Mouse (Mus musculus): ENCODE results near the gene Syngr3. TPM values are rescaled to one million over a fixed set of nuclear protein-coding genes. Genes with fewer than 3 reads are reported as not detected.
A peak's percentile ranks its signal among the peaks of the same experiment; 100 is the strongest.

Gene Syngr3
- 3.0 and 3.2 TPM in 2 replicates for polyA plus RNA-seq (2015; fragmentation: Nextera tagmentation; extraction: Ambion mirVana)

DNA sequence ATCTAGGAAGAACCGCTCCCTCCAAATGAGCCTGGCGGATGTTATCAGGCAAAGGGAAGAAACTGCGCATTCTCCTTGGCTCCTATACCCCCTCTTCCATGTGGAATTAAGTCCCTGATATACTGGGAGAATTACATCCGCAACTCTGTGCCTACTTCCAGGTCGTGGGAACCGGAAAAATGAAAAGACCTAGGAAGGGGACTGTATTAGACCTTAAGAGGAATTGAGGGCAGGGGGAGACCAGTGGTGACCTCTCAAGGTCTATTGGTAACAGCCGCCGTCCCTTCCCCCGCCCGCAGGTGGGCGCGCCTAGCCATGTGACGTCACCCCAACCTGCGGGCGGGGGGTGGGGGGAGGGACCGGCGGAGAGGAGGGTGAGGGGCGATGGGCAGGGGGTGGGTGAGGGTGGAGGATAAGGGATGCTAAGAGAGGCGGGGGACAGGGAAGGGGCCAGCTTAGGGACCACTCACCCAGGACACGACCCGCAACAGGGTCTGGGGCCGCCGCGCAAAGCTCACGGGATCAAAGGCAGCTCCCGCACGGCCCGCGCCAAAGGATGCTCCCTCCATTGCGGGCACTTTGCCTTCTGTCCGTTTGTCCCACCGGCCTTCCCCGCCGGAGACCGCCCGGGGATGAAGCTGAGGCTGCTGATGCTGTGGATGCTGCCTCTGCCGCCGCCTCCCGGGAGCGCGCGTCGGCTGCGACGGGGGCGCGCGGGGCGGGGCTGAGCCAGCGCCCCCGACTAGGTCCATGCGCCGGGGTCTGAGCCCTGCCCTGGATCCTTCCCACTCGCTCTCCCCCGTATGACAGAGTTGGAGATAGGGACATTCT is at the start of gene Syngr3:
Syngr3 (minus strand) TSS at position 705 of the 831 bp plus-strand sequence.
- H3K4me2 ChIP-seq, result peak within 1 kb of the TSS; percentile 96
- peaks cover 15% of the 10 kb centered on the region for H3K4me1 ChIP-seq
- peaks cover 18% of the 10 kb centered on the region for H3K36me3 ChIP-seq
- peaks cover 51% of the 10 kb centered on the region for H3K27me3 ChIP-seq
- H3K27ac ChIP-seq, result no peak within 1 kb of the TSS
- no peaks in the 10 kb centered on the region for H3K9me3 ChIP-seq
- no peak for ATAC-seq (ENCODE audit: insufficient number of reproducible peaks, low FRiP score, low TSS enrichment, low read depth)
- peak within 1 kb of the TSS; percentile 59 for H3K9ac ChIP-seq
- peak within 1 kb of the TSS; percentile 57 for H3K4me3 ChIP-seq
- under 1% methylated on average over 53 of the region's 55 CpGs for WGBS

DNA sequence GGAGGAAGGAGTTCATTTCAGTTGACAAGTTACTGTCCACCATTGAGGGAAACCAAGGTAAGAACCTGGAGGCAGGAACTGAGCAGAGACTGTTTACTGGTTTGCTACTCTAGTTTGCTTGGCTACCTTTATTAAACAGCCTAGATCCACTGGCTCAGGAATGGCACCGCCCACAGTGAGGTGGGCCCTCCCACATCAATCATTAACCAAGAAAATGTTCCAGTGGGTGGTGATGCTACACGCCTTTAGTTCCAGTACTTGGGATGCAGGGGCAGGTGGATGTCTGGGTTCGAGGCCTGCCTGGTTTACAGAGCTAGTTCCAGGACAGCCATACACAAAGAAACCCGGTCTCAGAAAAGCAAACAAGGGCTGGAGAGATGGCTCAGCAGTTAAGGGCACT is 48.5 kb upstream of the Syngr3 start:
- Histone ChIP-seq H3K4me2 (no peak overlapping the region), H3K27me3 (no peaks in the 10 kb centered on the region), H3K4me3 (no peak overlapping the region), H3K36me3 (peaks cover 29% of the 10 kb centered on the region), H3K27ac (no peak overlapping the region), H3K9ac (no peak overlapping the region), H3K9me3 (no peaks in the 10 kb centered on the region), H3K4me1 (peaks cover 15% of the 10 kb centered on the region)
- no peak for ATAC-seq (ENCODE audit: insufficient number of reproducible peaks, low FRiP score, low TSS enrichment, low read depth)
- WGBS, result 83% methylated on average over 4 of the region's 4 CpGs

DNA sequence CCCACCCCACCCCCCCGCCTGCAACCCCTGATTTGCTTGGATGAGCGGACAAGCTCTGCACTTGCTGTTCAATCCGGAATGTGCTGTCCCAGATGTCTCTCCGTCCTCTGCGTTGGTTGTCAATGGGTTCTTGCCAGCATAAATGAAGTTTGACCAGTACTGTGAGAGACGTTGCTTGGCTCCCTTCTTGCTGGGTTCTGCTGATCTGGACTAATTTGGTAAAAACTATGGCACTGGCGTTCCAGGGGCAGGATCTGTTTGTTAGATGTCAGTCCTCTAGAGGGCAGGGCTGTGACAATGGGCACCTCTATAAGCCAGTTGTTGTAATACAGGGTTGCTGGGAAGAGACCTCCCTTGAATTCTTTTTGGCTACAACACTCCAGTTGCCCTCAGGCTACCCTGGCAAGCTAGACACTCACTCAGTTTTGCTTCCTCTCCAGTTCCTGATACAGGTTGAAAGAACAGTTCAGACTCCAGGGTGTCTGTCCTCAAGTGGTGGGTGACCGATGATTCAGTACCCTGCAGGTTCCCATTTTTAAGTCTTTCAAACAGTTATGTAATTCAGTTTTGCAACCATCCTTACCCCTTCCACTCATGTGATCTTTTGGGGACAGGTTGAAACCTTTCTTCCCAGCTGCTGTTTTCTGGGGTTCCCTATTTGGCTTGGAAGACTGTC is 47.5 kb upstream of the Syngr3 start:
- Histone ChIP-seq H3K36me3 (peaks cover 23% of the 10 kb centered on the region), H3K9ac (peak overlapping the region; percentile 50), H3K4me2 (peak overlapping the region; percentile 77), H3K9me3 (no peaks in the 10 kb centered on the region), H3K4me3 (peak overlapping the region; percentile 56), H3K27ac (no peak overlapping the region), H3K4me1 (peaks cover 15% of the 10 kb centered on the region), H3K27me3 (no peaks in the 10 kb centered on the region)
- WGBS, result 25% methylated on average over 8 of the region's 8 CpGs
- ATAC-seq (ENCODE audit: insufficient number of reproducible peaks, low FRiP score, low TSS enrichment, low read depth), result no peak

DNA sequence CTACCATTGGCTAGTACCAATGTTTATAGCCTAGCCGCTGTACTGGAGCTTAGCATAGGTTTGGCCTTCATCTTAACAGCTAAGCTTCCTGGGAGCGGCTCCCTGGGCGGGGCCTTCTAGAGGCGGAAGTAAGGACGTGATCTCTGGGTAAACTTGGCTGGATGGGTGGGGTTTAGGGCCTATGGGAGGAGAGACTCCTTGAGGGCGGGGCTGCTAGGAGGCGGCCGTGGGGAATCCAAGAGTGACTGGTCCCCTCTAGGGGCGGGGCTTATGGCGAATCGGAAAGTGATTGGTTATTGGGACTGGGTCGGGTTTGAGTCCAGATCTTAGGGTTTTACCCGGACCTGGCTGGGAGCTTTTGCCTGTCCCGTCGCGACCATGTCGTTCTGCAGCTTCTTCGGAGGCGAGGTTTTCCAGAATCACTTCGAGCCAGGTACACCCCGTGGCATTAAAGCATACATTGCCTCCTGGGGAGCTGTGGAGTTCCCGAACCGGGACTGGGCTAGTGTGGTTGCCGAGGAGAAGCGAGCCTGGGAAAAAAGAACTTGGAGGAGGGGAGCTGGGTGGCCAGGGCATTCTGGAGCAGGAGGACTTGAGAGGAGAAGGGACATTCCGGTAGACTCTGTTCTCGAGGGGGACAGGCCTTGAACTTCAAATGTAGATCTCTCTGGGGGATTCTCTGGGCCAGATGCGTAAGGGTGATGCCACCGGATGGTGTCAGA is 46.7 kb upstream of the Syngr3 start, which contains the start of gene Msrb1:
Msrb1 (plus strand) TSS at position 313 of the 722 bp plus-strand sequence.
- peak; percentile 95 for ATAC-seq (ENCODE audit: insufficient number of reproducible peaks, low FRiP score, low TSS enrichment, low read depth)
- H3K4me3 ChIP-seq, result peak within 1 kb of the TSS; percentile 56
- 2% methylated on average over 29 of the region's 29 CpGs for WGBS
- peak within 1 kb of the TSS; percentile 50 for H3K9ac ChIP-seq
- peaks cover 15% of the 10 kb centered on the region for H3K4me1 ChIP-seq
- H3K27ac ChIP-seq, result peak within 1 kb of the TSS; percentile 73
- peaks cover 17% of the 10 kb centered on the region for H3K36me3 ChIP-seq
- H3K27me3 ChIP-seq, result no peaks in the 10 kb centered on the region
- no peaks in the 10 kb centered on the region for H3K9me3 ChIP-seq
- H3K4me2 ChIP-seq, result peak within 1 kb of the TSS; percentile 77

DNA sequence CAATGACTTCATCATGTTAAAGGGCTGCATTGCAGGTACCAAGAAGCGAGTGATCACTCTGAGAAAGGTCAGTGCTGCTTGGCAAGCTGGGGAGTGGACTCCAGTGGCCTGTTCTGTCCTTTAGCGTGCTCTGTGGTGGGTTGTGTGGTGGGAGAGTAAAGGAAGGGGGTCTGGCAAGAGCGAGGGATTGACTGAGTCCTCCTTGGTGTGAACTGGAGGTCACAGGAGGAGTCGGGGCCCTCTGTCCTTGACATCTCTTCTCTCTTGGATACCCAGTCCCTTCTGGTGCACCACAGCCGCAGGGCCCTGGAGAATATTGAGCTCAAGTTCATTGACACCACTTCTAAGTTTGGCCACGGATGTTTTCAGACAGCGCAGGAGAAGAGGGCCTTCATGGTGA is 45.7 kb upstream of the Syngr3 start:
- Histone ChIP-seq H3K9me3 (no peaks in the 10 kb centered on the region), H3K36me3 (peaks cover 9% of the 10 kb centered on the region), H3K4me1 (peaks cover 15% of the 10 kb centered on the region), H3K27ac (no peak overlapping the region), H3K4me3 (no peak overlapping the region), H3K4me2 (no peak overlapping the region), H3K9ac (no peak overlapping the region), H3K27me3 (no peaks in the 10 kb centered on the region)
- WGBS, result 89% methylated on average over 7 of the region's 7 CpGs
- no peak for ATAC-seq (ENCODE audit: insufficient number of reproducible peaks, low FRiP score, low TSS enrichment, low read depth)

DNA sequence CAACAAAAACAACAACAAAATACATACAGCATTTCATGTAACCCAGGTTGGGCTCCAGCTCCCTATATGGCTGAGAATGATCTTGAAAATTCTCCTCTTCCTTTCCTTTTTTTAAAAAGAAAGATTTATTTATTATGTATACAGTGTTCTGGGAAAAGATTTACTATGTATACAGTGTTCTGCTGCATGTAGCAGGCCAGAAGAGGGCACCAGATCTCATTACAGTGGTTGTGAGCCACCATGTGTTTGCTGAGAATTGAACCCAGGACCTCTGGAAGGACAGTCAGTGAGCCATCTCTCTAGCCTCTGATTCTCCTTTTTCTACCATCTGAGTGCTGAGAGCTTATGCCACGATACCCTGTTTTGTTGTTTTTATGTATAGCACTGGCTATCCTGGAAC is 44.8 kb upstream of the Syngr3 start:
- Histone ChIP-seq H3K27me3 (no peaks in the 10 kb centered on the region), H3K9me3 (no peaks in the 10 kb centered on the region), H3K9ac (no peak overlapping the region), H3K27ac (no peak overlapping the region), H3K4me1 (peaks cover 15% of the 10 kb centered on the region), H3K4me3 (no peak overlapping the region), H3K4me2 (no peak overlapping the region), H3K36me3 (peaks cover 2% of the 10 kb centered on the region; the same call in 1 of the 2 replicates)
- WGBS, result 86% methylated on average over 1 of the region's 1 CpGs
- no peak for ATAC-seq (ENCODE audit: insufficient number of reproducible peaks, low FRiP score, low TSS enrichment, low read depth)

DNA sequence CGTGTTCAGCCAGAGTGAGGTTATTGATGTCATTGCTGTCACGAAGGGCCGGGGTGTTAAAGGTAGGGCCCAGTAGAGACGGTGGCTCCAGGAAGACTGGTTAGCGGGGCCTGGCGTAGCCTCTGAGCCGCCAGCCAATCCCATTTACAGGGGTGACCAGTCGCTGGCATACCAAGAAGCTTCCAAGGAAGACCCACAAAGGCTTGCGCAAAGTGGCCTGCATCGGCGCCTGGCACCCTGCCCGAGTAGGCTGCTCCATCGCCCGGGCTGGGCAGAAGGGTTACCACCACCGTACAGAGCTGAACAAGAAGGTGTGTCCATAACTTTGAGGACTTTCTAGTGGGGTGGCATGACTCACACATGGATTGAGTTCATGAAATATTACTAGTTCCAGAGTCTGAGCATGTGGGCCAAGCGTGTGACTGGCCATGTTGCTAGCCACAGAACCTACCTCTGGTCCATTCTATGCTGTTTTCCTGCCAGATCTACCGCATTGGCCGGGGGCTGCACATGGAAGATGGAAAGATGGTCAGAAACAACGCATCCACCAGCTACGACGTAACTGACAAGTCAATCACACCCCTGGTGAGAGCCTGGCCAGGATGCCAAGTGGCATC is 43.8 kb upstream of the Syngr3 start:
- H3K9me3 ChIP-seq, result no peaks in the 10 kb centered on the region
- no peak overlapping the region for H3K4me3 ChIP-seq
- H3K36me3 ChIP-seq, result no peaks in the 10 kb centered on the region
- no peak overlapping the region for H3K27ac ChIP-seq
- H3K27me3 ChIP-seq, result no peaks in the 10 kb centered on the region
- peaks cover 15% of the 10 kb centered on the region for H3K4me1 ChIP-seq
- H3K9ac ChIP-seq, result no peak overlapping the region
- H3K4me2 ChIP-seq, result no peak overlapping the region
- ATAC-seq (ENCODE audit: insufficient number of reproducible peaks, low FRiP score, low TSS enrichment, low read depth), result no peak
- WGBS, result 86% methylated on average over 21 of the region's 21 CpGs

DNA sequence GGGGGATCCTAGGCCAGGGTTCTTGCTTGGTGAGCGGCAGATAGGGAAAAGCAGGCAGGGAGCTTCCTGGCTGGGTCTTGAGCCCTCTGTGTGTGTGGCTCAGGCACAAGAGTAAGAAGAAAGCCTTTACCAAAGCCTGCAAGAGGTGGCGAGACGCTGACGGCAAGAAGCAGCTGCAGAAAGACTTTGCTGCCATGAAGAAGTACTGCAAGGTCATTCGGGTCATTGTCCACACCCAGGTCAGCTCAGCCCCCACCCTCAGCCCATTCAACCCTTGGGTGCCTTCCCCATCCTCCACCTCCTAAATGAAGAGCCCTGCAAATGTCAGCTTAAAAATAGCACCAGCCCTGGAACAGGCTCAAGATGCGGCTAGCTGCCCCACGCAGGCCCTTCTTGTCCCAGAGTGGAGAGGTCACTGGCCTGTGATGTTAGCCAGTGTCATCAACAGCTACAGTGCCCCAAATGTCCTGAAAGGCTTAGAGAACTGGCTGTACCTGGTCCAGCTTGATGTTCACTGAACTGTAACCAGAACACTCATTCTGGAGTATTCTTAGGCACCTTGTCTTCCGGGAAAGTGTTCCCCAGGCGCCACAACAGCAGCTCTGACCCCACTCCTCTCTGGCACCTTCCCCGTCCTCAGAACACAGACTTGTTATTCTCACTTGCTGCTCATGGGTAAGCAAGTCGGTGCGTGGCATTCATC is 42.6 kb upstream of the Syngr3 start:
- no peaks in the 10 kb centered on the region for H3K27me3 ChIP-seq
- ATAC-seq (ENCODE audit: insufficient number of reproducible peaks, low FRiP score, low TSS enrichment, low read depth), result no peak
- no peak overlapping the region for H3K27ac ChIP-seq
- no peak overlapping the region for H3K4me2 ChIP-seq
- WGBS, result 73% methylated on average over 12 of the region's 12 CpGs
- no peaks in the 10 kb centered on the region for H3K9me3 ChIP-seq
- no peak overlapping the region for H3K9ac ChIP-seq
- no peak overlapping the region for H3K4me3 ChIP-seq
- no peaks in the 10 kb centered on the region for H3K36me3 ChIP-seq
- peaks cover 11% of the 10 kb centered on the region for H3K4me1 ChIP-seq

DNA sequence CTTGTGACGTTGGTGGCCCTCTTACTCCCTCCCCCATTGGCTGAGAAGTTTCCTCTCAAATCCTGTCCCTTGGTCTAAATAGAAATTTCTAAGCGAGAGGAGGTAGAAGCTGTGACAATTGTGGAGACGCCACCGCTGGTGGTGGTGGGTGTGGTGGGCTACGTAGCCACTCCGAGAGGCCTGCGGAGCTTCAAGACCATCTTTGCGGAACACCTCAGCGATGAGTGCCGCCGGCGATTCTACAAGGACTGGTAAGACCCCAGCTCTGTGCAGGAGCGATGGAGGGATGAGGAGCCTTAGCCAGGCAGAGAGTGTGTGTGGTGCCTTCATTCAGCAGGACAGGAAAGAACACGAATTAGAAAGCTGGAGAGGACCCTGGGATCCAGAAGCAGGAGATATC is 41.0 kb upstream of the Syngr3 start:
- H3K4me3 ChIP-seq, result no peak overlapping the region
- no peak for ATAC-seq (ENCODE audit: insufficient number of reproducible peaks, low FRiP score, low TSS enrichment, low read depth)
- H3K4me1 ChIP-seq, result peaks cover under 1% of the 10 kb centered on the region; the same call in 1 of the 2 replicates
- no peaks in the 10 kb centered on the region for H3K27me3 ChIP-seq
- no peaks in the 10 kb centered on the region for H3K36me3 ChIP-seq
- WGBS, result 81% methylated on average over 14 of the region's 14 CpGs
- H3K27ac ChIP-seq, result no peak overlapping the region
- H3K9ac ChIP-seq, result no peak overlapping the region
- no peaks in the 10 kb centered on the region for H3K9me3 ChIP-seq
- H3K4me2 ChIP-seq, result no peak overlapping the region

DNA sequence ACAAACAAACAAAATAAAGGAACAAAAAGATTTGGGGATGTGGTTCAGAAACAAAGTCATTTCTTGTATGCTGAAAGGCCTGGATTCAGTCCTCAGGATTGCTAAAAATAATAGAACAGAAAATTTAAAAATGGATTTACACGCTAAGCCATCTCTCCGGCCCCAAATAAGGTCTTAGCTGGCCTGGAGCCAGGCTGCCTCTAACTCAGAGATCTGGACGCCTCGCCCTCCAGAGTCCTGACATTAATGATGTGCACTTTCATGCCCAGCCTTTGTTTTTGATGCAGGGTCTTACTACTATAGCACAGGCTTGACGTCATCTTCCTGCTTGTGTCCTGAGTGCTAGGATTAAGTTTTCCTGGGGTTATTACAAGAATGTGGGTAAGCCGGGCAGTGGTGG is 39.3 kb upstream of the Syngr3 start:
- Histone ChIP-seq H3K9me3 (no peaks in the 10 kb centered on the region), H3K4me3 (no peak overlapping the region), H3K4me2 (no peak overlapping the region), H3K27me3 (no peaks in the 10 kb centered on the region), H3K9ac (no peak overlapping the region), H3K27ac (no peak overlapping the region), H3K4me1 (0 out of 2 replicates have a peak, but pooled peaks cover 3% of the 10 kb centered on the region), H3K36me3 (no peaks in the 10 kb centered on the region)
- no peak for ATAC-seq (ENCODE audit: insufficient number of reproducible peaks, low FRiP score, low TSS enrichment, low read depth)
- 75% methylated on average over 6 of the region's 6 CpGs for WGBS

DNA sequence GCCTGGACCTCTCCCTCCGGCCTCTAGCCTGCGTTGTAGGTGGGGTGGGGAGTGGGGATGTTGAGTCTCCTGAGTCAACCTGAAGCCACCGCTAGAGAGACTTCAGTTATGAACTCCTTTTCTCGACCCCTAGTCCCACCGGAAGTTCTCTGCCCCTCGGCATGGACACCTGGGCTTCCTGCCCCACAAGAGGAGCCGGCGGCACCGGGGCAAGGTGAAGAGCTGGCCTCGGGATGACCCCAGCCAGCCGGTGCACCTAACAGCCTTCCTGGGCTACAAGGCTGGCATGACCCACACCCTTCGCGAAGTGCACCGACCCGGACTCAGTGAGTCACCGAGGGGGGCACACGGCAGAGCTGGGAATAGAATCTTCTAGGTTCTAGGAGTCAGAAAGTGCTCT is 38.4 kb upstream of the Syngr3 start:
- no peak overlapping the region for H3K4me3 ChIP-seq
- H3K36me3 ChIP-seq, result no peaks in the 10 kb centered on the region
- no peak overlapping the region for H3K4me2 ChIP-seq
- ATAC-seq (ENCODE audit: insufficient number of reproducible peaks, low FRiP score, low TSS enrichment, low read depth), result no peak
- 70% methylated on average over 17 of the region's 17 CpGs for WGBS
- H3K9me3 ChIP-seq, result no peaks in the 10 kb centered on the region
- no peaks in the 10 kb centered on the region for H3K27me3 ChIP-seq
- H3K27ac ChIP-seq, result no peak overlapping the region
- H3K4me1 ChIP-seq, result peaks cover 9% of the 10 kb centered on the region
- no peak overlapping the region for H3K9ac ChIP-seq
